ENCODE assay signal across 11 mouse cellular contexts in the genomic region with DNA sequence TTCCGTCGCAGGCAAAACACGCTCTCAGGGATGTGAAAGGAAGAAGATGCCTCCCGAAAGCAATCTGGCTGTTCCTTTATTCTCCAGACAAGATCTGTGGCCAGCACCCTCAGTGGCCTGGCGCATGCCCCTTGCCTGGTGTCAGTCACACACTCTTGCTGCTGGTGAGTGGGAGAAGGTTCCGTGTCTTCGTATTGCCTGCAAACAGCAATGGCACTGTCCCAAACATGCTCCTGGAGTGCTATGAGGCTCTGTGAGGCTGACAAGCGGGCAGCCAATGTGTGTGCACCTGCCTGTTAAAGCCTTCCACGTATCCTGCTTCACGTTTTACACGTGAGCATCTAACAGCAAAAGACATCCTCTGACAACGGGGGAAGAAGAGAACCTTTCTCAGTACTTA. TPM values are rescaled to one million over a fixed set of nuclear protein-coding genes. Genes with fewer than 3 reads are reported as not detected.
DNase-seq lines count a peak whose midpoint lies in the region; ATAC-seq and TF ChIP-seq lines count a peak whose summit lies in the region.
"Had no signal": no experiment of that assay in that cellular context is flagged by ENCODE, and none has a peak within 500 bp of the region (broad histone marks: within the 10 kb centered on the region; RNA-seq: fewer than 3 reads in every experiment).

No protein-coding gene starts in this region.

- H3K4me1 ChIP-seq in hindbrain, embryonic 14.5 days (replicated peaks; ENCODE audit: control insufficient read depth, insufficient read depth, low read length): 0 out of 2 replicates have a peak, but pooled peaks cover 8% of the 10 kb centered on the region
- H3K4me1 ChIP-seq in hindbrain, embryonic 10.5 days (replicated peaks): peaks cover 2% of the 10 kb centered on the region
- peaks cover 11% of the 10 kb centered on the region; the same call in 1 of the 2 replicates for H3K4me1 ChIP-seq in midbrain, embryonic 16.5 days (ENCODE audit: control insufficient read depth, insufficient read depth, low read length)
- no peaks in the 10 kb centered on the region for H3K4me1 ChIP-seq in kidney, adult 2 months (ENCODE audit: control insufficient read depth, insufficient read depth, low read length)
- H3K4me1 ChIP-seq: liver, embryonic 13.5 days; stomach, embryonic 15.5 days had no signal

- ATAC-seq in hindbrain, embryonic 14.5 days (ENCODE audit: low FRiP score): no peak
- 0 out of 2 replicates have a peak, but pooled peaks have one; percentile 11 for ATAC-seq in midbrain, embryonic 16.5 days

- H3K27ac ChIP-seq in hindbrain, embryonic 14.5 days: peak overlapping the region; percentile 34; the same call in 1 of the 2 replicates
- H3K27ac ChIP-seq in hindbrain, embryonic 10.5 days: no peak overlapping the region
- H3K27ac ChIP-seq in midbrain, embryonic 16.5 days (ENCODE audit: low read length): no peak overlapping the region; the same call in 1 of the 2 replicates
- no peak overlapping the region for H3K27ac ChIP-seq in kidney, adult 2 months (ENCODE audit: insufficient read depth, low read depth, low read length)
- H3K27ac ChIP-seq: liver, embryonic 13.5 days; stomach, embryonic 15.5 days had no signal

- H3K4me2 ChIP-seq in hindbrain, embryonic 14.5 days (replicated peaks): no peak overlapping the region
- peak overlapping the region; percentile 31 for H3K4me2 ChIP-seq in midbrain, embryonic 16.5 days (ENCODE audit: low read length)
- H3K4me2 ChIP-seq: liver, embryonic 13.5 days; stomach, embryonic 15.5 days had no signal

- H3K36me3 ChIP-seq in hindbrain, embryonic 14.5 days (replicated peaks; ENCODE audit: control insufficient read depth, insufficient read depth): no peaks in the 10 kb centered on the region
- H3K36me3 ChIP-seq in hindbrain, embryonic 10.5 days: no peaks in the 10 kb centered on the region
- H3K36me3 ChIP-seq in midbrain, embryonic 16.5 days (ENCODE audit: control insufficient read depth, insufficient read depth, low read length): no peaks in the 10 kb centered on the region
- no peaks in the 10 kb centered on the region for H3K36me3 ChIP-seq in kidney, adult 2 months (ENCODE audit: control insufficient read depth, insufficient read depth, low read length)
- H3K36me3 ChIP-seq: liver, embryonic 13.5 days; stomach, embryonic 15.5 days had no signal

- H3K9me3 ChIP-seq in hindbrain, embryonic 14.5 days (ENCODE audit: control insufficient read depth, low read length): no peaks in the 10 kb centered on the region
- no peaks in the 10 kb centered on the region; the same call in 1 of the 2 replicates for H3K9me3 ChIP-seq in hindbrain, embryonic 10.5 days
- no peaks in the 10 kb centered on the region for H3K9me3 ChIP-seq in midbrain, embryonic 16.5 days (replicated peaks; ENCODE audit: control insufficient read depth, low read length, poor library complexity, severe bottlenecking)
- H3K9me3 ChIP-seq: liver, embryonic 13.5 days; stomach, embryonic 15.5 days had no signal

- no peak for TF ChIP-seq POLR2A in kidney, adult 2 months (IDR thresholded peaks at IDR 0.05; ENCODE audit: low read depth, low read length)

- H3K27me3 ChIP-seq in hindbrain, embryonic 14.5 days (ENCODE audit: control insufficient read depth, insufficient read depth, low read length): no peaks in the 10 kb centered on the region
- H3K27me3 ChIP-seq in hindbrain, embryonic 10.5 days (ENCODE audit: insufficient read depth, poor library complexity, severe bottlenecking): no peaks in the 10 kb centered on the region
- no peaks in the 10 kb centered on the region for H3K27me3 ChIP-seq in midbrain, embryonic 16.5 days (ENCODE audit: control insufficient read depth, insufficient read depth, low read depth, low read length)
- no peaks in the 10 kb centered on the region for H3K27me3 ChIP-seq in kidney, adult 2 months (replicated peaks; ENCODE audit: control insufficient read depth, insufficient read depth, low read length)
- H3K27me3 ChIP-seq: liver, embryonic 13.5 days; stomach, embryonic 15.5 days had no signal

- DNase-seq in cerebellum, adult 18-20 months: peak; percentile 13 to 19
- DNase-seq in cerebellum, adult 11 months: no peak
- no peak for DNase-seq in hindbrain, embryonic 14.5 days (ENCODE audit: low spot score)
- DNase-seq in hindbrain, embryonic 10.5 days (ENCODE audit: low spot score): no peak
- peak; percentile 19 to 21 for DNase-seq in frontal cortex, postnatal 36 days (ENCODE audit: low spot score in 2 of 2)
- no peak for DNase-seq in kidney, adult 2 months
- DNase-seq in urinary bladder, postnatal 25 days (ENCODE audit: low spot score): no peak
- DNase-seq: liver, embryonic 13.5 days; lung, postnatal 4 days had no signal

- no peak overlapping the region for H3K4me3 ChIP-seq in hindbrain, embryonic 14.5 days (replicated peaks; ENCODE audit: low read length)
- no peak overlapping the region for H3K4me3 ChIP-seq in hindbrain, embryonic 10.5 days
- H3K4me3 ChIP-seq in midbrain, embryonic 16.5 days (ENCODE audit: low read depth, low read length): 0 out of 2 replicates have a peak overlapping the region, but pooled peaks have one; percentile 2
- no peak overlapping the region for H3K4me3 ChIP-seq in kidney, adult 2 months (ENCODE audit: insufficient read depth, low read depth, low read length)
- H3K4me3 ChIP-seq: liver, embryonic 13.5 days; stomach, embryonic 15.5 days had no signal

- no peak for TF ChIP-seq CTCF in kidney, adult 2 months (conservative IDR thresholded peaks at IDR 0.05; ENCODE audit: insufficient read depth, insufficient read length, low read depth, low read length)

- 82% methylated on average over 12 of the region's 12 CpGs for WGBS in hindbrain, embryonic 14.5 days
- 86% methylated on average over 12 of the region's 12 CpGs for WGBS in hindbrain, embryonic 10.5 days
- 77% methylated on average over 12 of the region's 12 CpGs for WGBS in midbrain, embryonic 16.5 days
- 69% methylated on average over 12 of the region's 12 CpGs for WGBS in kidney, adult 2 months

- peak overlapping the region; percentile 7; the same call in 1 of the 2 replicates for H3K9ac ChIP-seq in hindbrain, embryonic 14.5 days
- 0 out of 2 replicates have a peak overlapping the region, but pooled peaks have one; percentile 34 for H3K9ac ChIP-seq in midbrain, embryonic 16.5 days (ENCODE audit: low read depth, low read length)
- H3K9ac ChIP-seq: liver, embryonic 13.5 days; stomach, embryonic 15.5 days had no signal

RNA-seq across cellular contexts. Expression of gene Rasgef1b, which starts 25.0 kb away (rescaled TPM):
- 47.5 and 51.5 TPM in 2 replicates for polyA plus RNA-seq in hindbrain, embryonic 14.5 days (2014; fragmentation: Nextera tagmentation; extraction: Ambion mirVana)
- polyA plus RNA-seq in hindbrain, embryonic 10.5 days (2016; fragmentation: Nextera tagmentation; extraction: Ambion mirVana): 9.2 TPM in 2 replicates
- 59.7 and 69.0 TPM in 2 replicates for polyA plus RNA-seq in midbrain, embryonic 16.5 days (2015; fragmentation: Nextera tagmentation; extraction: Ambion mirVana)
- 7.4 and 8.6 TPM in 2 replicates for polyA plus RNA-seq in kidney, adult 2 months (2012; rRNA removed)

Comparison
In these comparisons a context has a peak if more than half of its experiments do, and no peak if none do; other contexts are left out.
1. DNase-seq: peak in cerebellum, adult 18-20 months (2 of 2) and frontal cortex, postnatal 36 days (2 of 2); none in cerebellum, adult 11 months (single experiment), hindbrain, embryonic 14.5 days (single experiment), hindbrain, embryonic 10.5 days (single experiment), kidney, adult 2 months (single experiment) and urinary bladder, postnatal 25 days (single experiment).